Mouse (Mus musculus) erythroblast, embryonic 14.5 days (primary cell): ENCODE data around the gene Lrrc75a.

Experiments
- GATA1 ChIP-seq: IDR thresholded peaks from 2 replicates; pipeline ENCODE4 v1.6.1; 2012; ENCODE audit warnings: low read length, inconsistent platforms, mixed read lengths
- TAL1 ChIP-seq: IDR thresholded peaks from 3 replicates; pipeline ENCODE4 v1.6.1; 2012; ENCODE audit warnings: low read length, inconsistent platforms, mixed read lengths

DNA sequence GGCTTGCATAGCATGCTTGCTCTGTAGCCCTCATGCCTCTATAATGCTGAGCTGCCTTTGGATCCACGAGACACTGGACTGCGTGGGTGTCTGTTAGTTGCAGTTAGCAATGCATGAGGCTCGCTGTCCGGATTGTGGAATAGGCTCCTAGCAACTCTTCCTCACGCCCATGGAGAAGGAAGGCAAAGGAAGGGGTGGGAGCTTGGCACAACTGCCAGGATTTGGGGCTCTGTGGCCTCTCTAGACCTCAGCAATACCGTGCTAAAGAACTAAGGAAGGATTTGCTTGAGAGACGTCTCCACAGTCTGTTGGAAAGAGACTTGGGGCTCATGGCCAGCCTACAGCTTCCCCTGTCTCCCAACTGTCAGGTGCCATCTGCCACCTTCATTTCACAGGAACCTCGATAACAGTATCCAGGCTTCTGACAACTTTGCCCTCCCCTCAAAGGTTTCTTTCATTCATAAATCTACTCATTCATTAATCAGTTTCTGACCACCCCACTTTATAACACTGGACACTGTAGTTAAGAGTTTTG lies 33.4 kb downstream of the Lrrc75a start:
- TF ChIP-seq GATA1 (no peak), TAL1 (no peak)
